Mouse (Mus musculus) liver, embryonic 15.5 days (tissue): ENCODE measurements around the gene Begain. TPM values are rescaled to one million over a fixed set of nuclear protein-coding genes. Genes with fewer than 3 reads are reported as not detected.

Experiments used
- polyA plus RNA-seq: library from polyadenylated mRNA; unstranded; fragments of >200 nt; fragmentation: Nextera tagmentation; extraction: Ambion mirVana; gene quantifications from 2 replicates; pipeline ENCODE4 v1.2.1, GENCODE M21; 2015

Begain gene
- polyA plus RNA-seq, 1 experiment from 2014 or later, result 0.69 TPM

Other genes starting within 250 kb of the Begain start
- gene Slc25a29, start 232.3 kb downstream of the Begain start, polyA plus RNA-seq, result 1.3 and 1.4 TPM in 2 replicates
- 13.2 and 23.3 TPM in 2 replicates for gene Slc25a47, start 232.2 kb downstream of the Begain start, polyA plus RNA-seq
- 2.2 and 2.4 TPM in 2 replicates for gene Wdr25, start 174.6 kb downstream of the Begain start, polyA plus RNA-seq
- 25.6 and 25.9 TPM in 2 replicates for gene Wars, start 174.0 kb downstream of the Begain start, polyA plus RNA-seq